In the genomic region with DNA sequence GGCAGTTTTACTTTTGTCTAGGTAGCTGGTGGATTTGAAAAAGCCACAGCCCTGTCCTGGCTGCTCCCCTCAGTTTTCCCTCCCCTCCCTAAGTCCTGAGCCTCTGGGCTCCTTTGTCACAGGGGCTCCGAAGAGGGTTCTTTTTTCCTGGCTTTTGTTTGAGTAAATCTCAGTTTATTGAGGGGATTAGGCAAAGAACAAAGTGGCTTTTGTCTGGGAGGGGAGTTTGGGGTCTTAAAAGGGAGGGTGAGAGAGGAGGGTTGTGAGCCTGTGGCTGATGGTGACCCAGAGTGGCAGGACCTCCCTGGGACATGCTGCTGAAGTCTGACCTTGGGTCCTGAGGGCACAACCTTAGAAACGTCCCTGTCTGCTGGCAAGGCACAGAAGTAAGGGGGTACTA, we compare ENCODE assay signal across 17 mouse cellular contexts.
A peak's percentile ranks its signal among the peaks of the same experiment; 100 is the strongest.
DNase-seq lines count a peak whose midpoint lies in the region; ATAC-seq lines count a peak whose summit lies in the region.
"Had no signal": no experiment of that assay in that cellular context is flagged by ENCODE, and none has a peak within 500 bp of the region (broad histone marks: within the 10 kb centered on the region; RNA-seq: fewer than 3 reads in every experiment).

No protein-coding gene starts in this region.

- ATAC-seq in forebrain, embryonic 15.5 days (replicated peaks), result no peak
- no peak for ATAC-seq in embryonic facial prominence, embryonic 13.5 days (ENCODE audit: insufficient number of reproducible peaks, insufficient read depth, low FRiP score, low TSS enrichment, low read depth)
- ATAC-seq: activated CD4-positive, CD25-positive, alpha-beta regulatory T cell, adult 4 months; intestine, embryonic 16.5 days had no signal

- H3K27ac ChIP-seq in forebrain, embryonic 10.5 days, result peak overlapping the region; percentile 84
- no peak overlapping the region for H3K27ac ChIP-seq in forebrain, embryonic 15.5 days (replicated peaks)
- peak overlapping the region; percentile 73 for H3K27ac ChIP-seq in embryonic facial prominence, embryonic 13.5 days
- H3K27ac ChIP-seq: heart, embryonic 15.5 days; hindbrain, embryonic 12.5 days; lung, embryonic 15.5 days had no signal

- peaks cover 19% of the 10 kb centered on the region for H3K27me3 ChIP-seq in forebrain, embryonic 10.5 days (ENCODE audit: poor library complexity, severe bottlenecking)
- no peaks in the 10 kb centered on the region for H3K27me3 ChIP-seq in forebrain, embryonic 15.5 days
- H3K27me3 ChIP-seq in embryonic facial prominence, embryonic 13.5 days, result no peaks in the 10 kb centered on the region
- H3K27me3 ChIP-seq: heart, embryonic 15.5 days; hindbrain, embryonic 12.5 days; lung, embryonic 15.5 days had no signal

- H3K9me3 ChIP-seq in forebrain, embryonic 10.5 days, result no peaks in the 10 kb centered on the region
- no peaks in the 10 kb centered on the region for H3K9me3 ChIP-seq in forebrain, embryonic 15.5 days
- H3K9me3 ChIP-seq in embryonic facial prominence, embryonic 13.5 days, result no peaks in the 10 kb centered on the region
- H3K9me3 ChIP-seq: heart, embryonic 15.5 days; hindbrain, embryonic 12.5 days; lung, embryonic 15.5 days had no signal

- H3K9ac ChIP-seq in forebrain, embryonic 15.5 days (replicated peaks), result no peak overlapping the region
- H3K9ac ChIP-seq in embryonic facial prominence, embryonic 13.5 days, result 0 out of 2 replicates have a peak overlapping the region, but pooled peaks have one; percentile 8
- H3K9ac ChIP-seq: heart, embryonic 15.5 days; hindbrain, embryonic 12.5 days; lung, embryonic 15.5 days had no signal

- peak; percentile 60 for DNase-seq in forebrain, embryonic 10.5 days (ENCODE audit: extremely low spot score, low spot score)
- peak; percentile 19 for DNase-seq in ZHBTc4 (ENCODE audit: low read depth, low spot score)
- DNase-seq in mesoderm, embryonic 11.5 days (ENCODE audit: low read depth, low spot score), result peak; percentile 26
- no peak for DNase-seq in left cerebral cortex, postnatal 10 days (ENCODE audit: extremely low spot score in 1 of 2, low spot score in 2 of 2)
- DNase-seq in urinary bladder, adult 2 months (ENCODE audit: low spot score), result no peak
- DNase-seq in frontal cortex, postnatal 10 days (ENCODE audit: low spot score in 2 of 2), result no peak
- DNase-seq: cerebellum, postnatal 14 days; kidney, postnatal 14 days; right cerebral cortex, postnatal 4 days had no signal

- no peak overlapping the region for H3K4me2 ChIP-seq in forebrain, embryonic 15.5 days (replicated peaks)
- no peak overlapping the region for H3K4me2 ChIP-seq in embryonic facial prominence, embryonic 13.5 days
- H3K4me2 ChIP-seq: heart, embryonic 15.5 days; hindbrain, embryonic 12.5 days; lung, embryonic 15.5 days had no signal

- peak overlapping the region; percentile 26 for H3K4me3 ChIP-seq in forebrain, embryonic 10.5 days
- H3K4me3 ChIP-seq in forebrain, embryonic 15.5 days, result no peak overlapping the region
- no peak overlapping the region for H3K4me3 ChIP-seq in embryonic facial prominence, embryonic 13.5 days
- H3K4me3 ChIP-seq: heart, embryonic 15.5 days; hindbrain, embryonic 12.5 days; lung, embryonic 15.5 days; myocyte had no signal

- H3K4me1 ChIP-seq in forebrain, embryonic 10.5 days, result peaks cover 39% of the 10 kb centered on the region
- no peaks in the 10 kb centered on the region; the same call in 1 of the 2 replicates for H3K4me1 ChIP-seq in forebrain, embryonic 15.5 days
- H3K4me1 ChIP-seq in embryonic facial prominence, embryonic 13.5 days, result peaks cover 43% of the 10 kb centered on the region
- H3K4me1 ChIP-seq: heart, embryonic 15.5 days; lung, embryonic 15.5 days had no signal

- intact Hi-C loops in left cerebral cortex, postnatal 10 days (cut with DNase I), result no loop called here

- WGBS in forebrain, embryonic 10.5 days, result 0% methylated on average over 2 of the region's 2 CpGs
- WGBS in forebrain, embryonic 15.5 days, result 0% methylated on average over 2 of the region's 2 CpGs
- 9% methylated on average over 2 of the region's 2 CpGs for WGBS in embryonic facial prominence, embryonic 13.5 days

- no peaks in the 10 kb centered on the region for H3K36me3 ChIP-seq in forebrain, embryonic 10.5 days (replicated peaks)
- no peaks in the 10 kb centered on the region for H3K36me3 ChIP-seq in forebrain, embryonic 15.5 days
- H3K36me3 ChIP-seq in embryonic facial prominence, embryonic 13.5 days, result no peaks in the 10 kb centered on the region
- H3K36me3 ChIP-seq: heart, embryonic 15.5 days; hindbrain, embryonic 12.5 days; lung, embryonic 15.5 days had no signal

Comparison
In these comparisons a context has a peak if more than half of its experiments do, and no peak if none do; other contexts are left out.
1. DNase-seq: peak in forebrain, embryonic 10.5 days (single experiment), ZHBTc4 (single experiment) and mesoderm, embryonic 11.5 days (single experiment); none in left cerebral cortex, postnatal 10 days (0 of 2), urinary bladder, adult 2 months (single experiment) and frontal cortex, postnatal 10 days (0 of 2).